Mouse (Mus musculus) embryonic facial prominence, embryonic 15.5 days (tissue): ENCODE results near the gene Vmn1r43. TPM values are rescaled to one million over a fixed set of nuclear protein-coding genes. Genes with fewer than 3 reads are reported as not detected.
"Not testable (repeated sequence)": the region's sequence is repeated elsewhere in the genome, so short reads cannot be mapped to it uniquely, and the experiment has no call there.

Source experiments
- ATAC-seq: fragments of 200-750 bp; cut with Nextera tagmentation; 2 replicates; pipeline ENCODE4 v1.8.0; 2017; ENCODE audit warnings: low read depth, moderate TSS enrichment; ENCODE audit not compliant: insufficient number of reproducible peaks, low FRiP score, low TSS enrichment
- H3K27ac ChIP-seq: fragments of 300-500 bp; sonication (generic); replicated peaks from 2 replicates; pipeline ENCODE4 v1.5.1; 2015; ENCODE audit warnings: mild to moderate bottlenecking, inconsistent platforms
- H3K27me3 ChIP-seq: fragments of 300-500 bp; sonication (generic); 2 replicates; pipeline ENCODE4 v1.6.1; 2015; ENCODE audit warnings: inconsistent platforms
- H3K36me3 ChIP-seq: fragments of 300-500 bp; sonication (generic); 2 replicates; pipeline ENCODE4 v1.6.1; 2015; ENCODE audit warnings: mild to moderate bottlenecking, inconsistent platforms
- H3K4me1 ChIP-seq: fragments of 300-500 bp; sonication (generic); 2 replicates; pipeline ENCODE4 v1.6.1; 2015; ENCODE audit warnings: inconsistent platforms
- H3K4me2 ChIP-seq: fragments of 300-500 bp; sonication (generic); replicated peaks from 2 replicates; pipeline ENCODE4 v1.6.1; 2015; ENCODE audit warnings: mild to moderate bottlenecking, inconsistent platforms
- H3K4me3 ChIP-seq: fragments of 300-500 bp; sonication (generic); replicated peaks from 2 replicates; pipeline ENCODE4 v1.5.1; 2015; ENCODE audit warnings: mild to moderate bottlenecking, inconsistent platforms
- H3K9ac ChIP-seq: fragments of 300-500 bp; sonication (generic); 2 replicates; pipeline ENCODE4 v1.6.1; 2015; ENCODE audit warnings: inconsistent platforms
- H3K9me3 ChIP-seq: fragments of 300-500 bp; sonication (generic); replicated peaks from 2 replicates; pipeline ENCODE4 v1.6.1; 2016; ENCODE audit warnings: inconsistent platforms
- WGBS: fragments of 180-500 bp; shearing (Covaris S2); methylation state at CpG from one replicate; pipeline ENCODE4 v1.1.7; 2015; 5-methylcytosine and 5-hydroxymethylcytosine counted together
- polyA plus RNA-seq: library from polyadenylated mRNA; unstranded; fragments of >200 nt; fragmentation: Nextera tagmentation; extraction: Ambion mirVana; gene quantifications from 2 replicates; pipeline ENCODE4 v1.2.1, GENCODE M21; 2015

Gene Vmn1r43
- 0.03 and 0.04 TPM in 2 replicates for polyA plus RNA-seq

DNA sequence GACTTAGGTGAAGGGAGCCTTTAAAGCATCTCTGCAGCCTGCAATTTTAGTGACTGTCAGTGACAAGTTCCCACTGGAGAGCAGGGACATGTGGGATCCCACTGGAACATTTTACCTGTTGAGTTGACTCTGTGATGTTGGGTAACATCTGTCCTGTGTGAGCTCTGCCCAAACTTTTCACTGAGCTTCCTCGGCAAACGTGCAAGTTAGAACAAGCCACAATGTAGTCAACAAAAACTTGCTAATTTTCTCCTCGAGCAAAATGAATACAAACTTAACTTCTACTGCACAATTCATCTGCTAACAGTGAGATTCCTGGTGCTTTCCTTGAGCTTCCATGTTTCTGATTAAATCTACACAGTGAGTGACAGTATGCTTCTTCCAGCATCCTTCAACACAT is at the start of gene Vmn1r43, which contains the start of gene Vmn1r42:
Gene Vmn1r43, minus strand, starts transcription at position 101 of the 400 bp plus-strand sequence.
Gene Vmn1r42, minus strand, starts transcription at position 101 of the 400 bp plus-strand sequence.
- H3K36me3 ChIP-seq, H3K4me2 ChIP-seq, H3K27ac ChIP-seq, H3K9me3 ChIP-seq, H3K4me1 ChIP-seq, H3K9ac ChIP-seq, H3K27me3 ChIP-seq, H3K4me3 ChIP-seq, ATAC-seq: not testable (repeated sequence)
- WGBS = 64% methylated on average over 3 of the region's 3 CpGs

DNA sequence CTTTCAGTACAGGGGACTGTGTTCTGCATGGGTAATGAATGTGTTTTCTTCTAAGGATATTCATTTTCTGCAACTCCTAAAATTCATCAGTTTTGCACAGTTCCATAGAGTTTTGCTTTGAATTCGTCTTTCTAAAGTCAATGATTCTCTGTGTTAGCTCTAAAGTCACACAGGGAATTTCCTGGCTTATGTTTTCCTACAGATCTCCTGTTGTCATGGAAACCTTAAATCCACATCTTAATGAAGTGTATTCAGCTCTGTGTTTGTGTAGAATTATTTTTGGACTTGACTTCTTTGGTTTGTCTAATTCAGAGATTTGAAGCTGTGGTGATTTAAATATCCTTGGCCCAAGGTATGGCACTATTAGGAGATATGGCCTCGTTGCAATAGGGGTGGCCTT is 7.6 kb upstream of the Vmn1r43 start:
- Histone ChIP-seq H3K36me3 (no peaks in the 10 kb centered on the region), H3K27ac (no peak overlapping the region), H3K9me3 (no peaks in the 10 kb centered on the region), H3K4me3 (no peak overlapping the region), H3K4me2 (no peak overlapping the region), H3K27me3 (no peaks in the 10 kb centered on the region), H3K9ac (no peak overlapping the region), H3K4me1 (no peaks in the 10 kb centered on the region)
- 52% methylated on average over 2 of the region's 2 CpGs for WGBS
- no peak for ATAC-seq

DNA sequence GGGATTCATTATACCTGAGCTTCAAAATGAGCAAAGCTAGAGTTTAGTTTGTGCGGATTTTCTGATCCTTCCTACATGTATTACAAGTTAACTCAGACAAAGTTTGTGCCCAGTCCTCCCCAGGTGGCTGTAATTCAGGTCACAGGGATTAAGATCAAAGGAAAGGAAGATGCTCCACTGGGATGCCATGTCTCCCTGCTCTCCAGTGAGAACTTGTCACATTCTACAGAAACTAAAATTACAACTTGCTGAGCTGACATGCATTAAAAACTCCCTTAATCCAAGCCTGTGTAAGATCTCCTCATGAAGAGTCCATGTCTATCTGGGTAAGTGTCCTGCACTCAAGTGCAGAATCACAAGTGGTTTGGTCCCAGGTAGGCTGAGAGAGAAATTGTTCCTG is 7.1 kb upstream of the Vmn1r43 start, which contains the start of gene Vmn1r44:
Gene Vmn1r44, plus strand, starts transcription at position 301 of the 400 bp plus-strand sequence.
- no peak within 1 kb of the TSS for H3K4me2 ChIP-seq
- H3K9me3 ChIP-seq = no peaks in the 10 kb centered on the region
- no peak within 1 kb of the TSS for H3K27ac ChIP-seq
- no peak within 1 kb of the TSS for H3K4me3 ChIP-seq
- 94% methylated on average over 1 of the region's 1 CpGs for WGBS
- no peak for ATAC-seq
- no peaks in the 10 kb centered on the region for H3K4me1 ChIP-seq
- no peaks in the 10 kb centered on the region for H3K36me3 ChIP-seq
- no peak within 1 kb of the TSS for H3K9ac ChIP-seq
- no peaks in the 10 kb centered on the region for H3K27me3 ChIP-seq

GRCm38 (mm10) chr6:89880867-89881266 is 4.7 kb upstream of the Vmn1r43 start:
- H3K4me2 ChIP-seq = no peak overlapping the region
- no peaks in the 10 kb centered on the region for H3K27me3 ChIP-seq
- no peaks in the 10 kb centered on the region for H3K36me3 ChIP-seq
- H3K9me3 ChIP-seq = no peaks in the 10 kb centered on the region
- no peak for ATAC-seq
- no peak overlapping the region for H3K27ac ChIP-seq
- H3K4me1 ChIP-seq = no peaks in the 10 kb centered on the region
- no peak overlapping the region for H3K4me3 ChIP-seq
- no peak overlapping the region for H3K9ac ChIP-seq

DNA sequence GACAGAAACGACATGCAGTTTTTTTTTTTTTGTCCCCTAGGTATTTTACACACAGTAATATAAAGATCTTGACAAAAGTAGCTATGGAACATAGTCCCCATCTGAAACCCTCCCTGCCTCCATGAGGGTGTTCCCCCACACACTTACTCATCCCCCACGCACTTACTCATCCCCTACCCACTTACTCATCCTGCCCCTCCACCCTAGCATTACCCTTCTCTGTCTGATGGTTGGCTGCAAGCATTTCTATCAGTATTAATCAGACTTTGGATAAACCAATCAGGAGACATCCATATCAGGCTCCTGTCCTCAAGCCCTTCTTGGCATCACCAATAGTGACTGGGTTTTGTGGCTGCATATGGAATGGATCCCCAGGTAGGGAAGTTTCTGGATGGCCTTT is 750 bp upstream of the Vmn1r43 start:
- Histone ChIP-seq H3K9me3 (no peaks in the 10 kb centered on the region), H3K4me2 (no peak overlapping the region), H3K27ac (no peak overlapping the region), H3K4me1 (no peaks in the 10 kb centered on the region), H3K9ac (no peak overlapping the region), H3K4me3 (no peak overlapping the region), H3K36me3 (no peaks in the 10 kb centered on the region), H3K27me3 (no peaks in the 10 kb centered on the region)
- WGBS = 69% methylated on average over 2 of the region's 2 CpGs
- no peak for ATAC-seq

GRCm38 (mm10) chr6:89867976-89868375 is 8.2 kb downstream of the Vmn1r43 start:
- H3K4me2 ChIP-seq = no peak overlapping the region
- H3K9ac ChIP-seq = no peak overlapping the region
- no peaks in the 10 kb centered on the region for H3K27me3 ChIP-seq
- no peak for ATAC-seq
- H3K36me3 ChIP-seq = no peaks in the 10 kb centered on the region
- H3K9me3 ChIP-seq = no peaks in the 10 kb centered on the region
- no peak overlapping the region for H3K4me3 ChIP-seq
- H3K4me1 ChIP-seq = no peaks in the 10 kb centered on the region
- no peak overlapping the region for H3K27ac ChIP-seq
- WGBS = 82% methylated on average over 2 of the region's 2 CpGs

DNA sequence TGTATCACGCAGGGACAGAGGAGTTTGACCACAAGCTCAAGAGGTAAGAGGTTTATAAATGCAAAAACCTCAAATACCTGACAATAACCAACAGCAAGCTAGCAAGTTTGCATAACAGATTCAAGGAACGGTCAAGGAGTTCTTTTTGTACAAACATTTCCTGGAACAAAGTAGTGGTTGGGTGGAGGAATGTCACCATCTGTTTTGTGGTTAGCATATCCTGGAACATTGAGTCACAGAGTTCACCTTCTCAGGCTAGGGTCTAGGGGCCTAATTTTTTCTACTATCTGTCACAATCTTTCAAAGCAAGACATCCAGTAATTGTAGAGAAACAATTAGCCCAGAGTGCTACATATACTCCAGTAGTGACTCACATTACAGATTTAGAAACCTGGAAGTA is 8.9 kb downstream of the Vmn1r43 start:
- ATAC-seq = no peak
- Histone ChIP-seq H3K36me3 (no peaks in the 10 kb centered on the region), H3K27ac (no peak overlapping the region), H3K9me3 (no peaks in the 10 kb centered on the region), H3K4me1 (no peaks in the 10 kb centered on the region), H3K27me3 (no peaks in the 10 kb centered on the region), H3K4me2 (no peak overlapping the region), H3K9ac (no peak overlapping the region), H3K4me3 (no peak overlapping the region)
- WGBS = 88% methylated on average over 2 of the region's 2 CpGs

DNA sequence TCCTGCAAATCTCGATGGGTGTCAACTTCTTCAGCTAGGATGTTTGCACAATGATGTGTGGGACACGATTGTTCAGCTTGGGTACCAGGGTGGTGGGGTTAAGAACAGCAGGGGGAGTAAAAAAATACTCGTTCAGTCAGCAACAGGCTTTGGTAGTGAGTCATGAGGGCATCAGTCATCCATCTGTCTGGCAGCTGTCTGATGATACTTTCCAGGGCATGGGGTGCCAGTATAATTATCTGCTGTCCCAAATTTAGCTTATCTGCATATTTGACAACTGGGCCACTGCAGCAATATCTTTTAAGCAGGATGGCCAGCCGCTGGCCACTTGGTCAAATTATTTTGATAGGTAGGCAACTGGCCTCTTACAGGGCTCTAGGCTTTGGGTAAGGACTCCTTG is 12.4 kb downstream of the Vmn1r43 start:
- WGBS = 71% methylated on average over 4 of the region's 4 CpGs
- Histone ChIP-seq H3K27ac (no peak overlapping the region), H3K9ac (no peak overlapping the region), H3K4me3 (no peak overlapping the region), H3K9me3 (no peaks in the 10 kb centered on the region), H3K36me3 (no peaks in the 10 kb centered on the region), H3K4me2 (no peak overlapping the region), H3K4me1 (no peaks in the 10 kb centered on the region), H3K27me3 (no peaks in the 10 kb centered on the region)
- ATAC-seq = no peak

- H3K4me1 ChIP-seq = no peaks in the 10 kb centered on the region
- no peaks in the 10 kb centered on the region for H3K36me3 ChIP-seq
- no peak overlapping the region for H3K27ac ChIP-seq
- WGBS = 85% methylated on average over 2 of the region's 2 CpGs
- no peak overlapping the region for H3K4me2 ChIP-seq
- no peaks in the 10 kb centered on the region for H3K27me3 ChIP-seq
- no peak overlapping the region for H3K9ac ChIP-seq
- H3K9me3 ChIP-seq = no peaks in the 10 kb centered on the region
- no peak for ATAC-seq
- no peak overlapping the region for H3K4me3 ChIP-seq
These were observed 16.4 kb downstream of the Vmn1r43 start for GRCm38 (mm10) chr6:89859839-89860238.

DNA sequence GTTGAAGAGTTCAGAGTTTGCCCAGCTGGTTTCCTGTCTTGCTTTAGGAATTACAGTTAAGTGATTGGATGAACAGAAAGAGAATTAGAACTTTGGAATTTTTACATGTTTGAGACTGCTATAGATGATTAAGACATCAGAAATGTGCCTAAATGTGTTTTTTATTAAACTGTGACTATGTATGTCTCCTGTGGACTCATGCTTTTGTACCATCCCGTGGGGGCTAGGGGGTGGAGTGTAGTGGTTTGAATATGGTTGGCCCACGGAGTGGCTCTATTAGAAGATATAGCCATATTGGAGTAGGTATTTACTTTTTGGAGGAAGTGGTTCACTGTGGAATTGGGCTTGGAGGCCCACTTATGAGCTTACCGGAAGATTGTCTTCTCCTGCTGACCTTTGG is 18.7 kb downstream of the Vmn1r43 start:
- Histone ChIP-seq H3K9me3 (no peaks in the 10 kb centered on the region), H3K27me3 (no peaks in the 10 kb centered on the region), H3K4me2 (no peak overlapping the region), H3K4me3 (no peak overlapping the region), H3K9ac (no peak overlapping the region), H3K27ac (no peak overlapping the region), H3K36me3 (no peaks in the 10 kb centered on the region), H3K4me1 (no peaks in the 10 kb centered on the region)
- WGBS = 67% methylated on average over 3 of the region's 3 CpGs
- ATAC-seq = no peak
